Mouse (Mus musculus) fat pad, adult 2 months (tissue): ENCODE data around the gene Zfp989.
"Not testable (repeated sequence)": the region's sequence is repeated elsewhere in the genome, so short reads cannot be mapped to it uniquely, and the experiment has no call there.

Experiments
- DNase-seq: peaks from one replicate; pipeline ENCODE4 v3.0.0-alpha.2; 2011; ENCODE audit warnings: low read depth, low spot score; ENCODE audit errors: extremely low read depth

Zfp989 gene

GRCm38 (mm10) chr4:146971757-146972156, at the start of gene Zfp989:
Gene Zfp989, plus strand, starts transcription at chr4:146971976.
- DNase-seq = not testable (repeated sequence)

- no peak for DNase-seq
Observed at GRCm38 (mm10) chr4:146932311-146933082, 39.3 kb upstream of the Zfp989 start.

GRCm38 (mm10) chr4:146941691-146942090, 30.1 kb upstream of the Zfp989 start:
- DNase-seq = not testable (repeated sequence)

- DNase-seq = not testable (repeated sequence)
Observed at GRCm38 (mm10) chr4:146976581-146976980, 4.8 kb downstream of the Zfp989 start.

- DNase-seq = not testable (repeated sequence)
Observed at GRCm38 (mm10) chr4:147018400-147018799, 46.6 kb downstream of the Zfp989 start.

- DNase-seq = not testable (repeated sequence)
Observed at GRCm38 (mm10) chr4:147021550-147021949, 49.8 kb downstream of the Zfp989 start, which contains the start of gene Rex2. Gene Rex2, plus strand, starts transcription at chr4:147021850.

- not testable (repeated sequence) for DNase-seq
Observed at GRCm38 (mm10) chr4:147026374-147026773, 54.6 kb downstream of the Zfp989 start.

GRCm38 (mm10) chr4:147031308-147032036, 59.7 kb downstream of the Zfp989 start:
- not testable (repeated sequence) for DNase-seq
